Mouse (Mus musculus): ENCODE data around the gene Cyp2c68.
"Not testable (repeated sequence)": the region's sequence is repeated elsewhere in the genome, so short reads cannot be mapped to it uniquely, and the experiment has no call there.

Gene Cyp2c68

GRCm38 (mm10) chr19:39740920-39741319 lies at the start of gene Cyp2c68:
Cyp2c68 (minus strand) TSS chr19:39741054.
- in situ Hi-C loops (cut with MboI, MseI), result no loop called here

- in situ Hi-C loops (cut with MboI, MseI), result not testable (repeated sequence)
Observed at GRCm38 (mm10) chr19:39785458-39785857, 44.6 kb upstream of the Cyp2c68 start.

- in situ Hi-C loops (cut with MboI, MseI), result no loop called here
Observed at GRCm38 (mm10) chr19:39745357-39745756, 4.5 kb upstream of the Cyp2c68 start.

GRCm38 (mm10) chr19:39744361-39744760 lies 3.5 kb upstream of the Cyp2c68 start:
- in situ Hi-C loops (cut with MboI, MseI), result not testable (repeated sequence)

- in situ Hi-C loops (cut with MboI, MseI), result loop anchor here (5.0 kb wide), 1 partner anchor 71 kb away; no protein-coding TSS in a partner anchor
Observed at GRCm38 (mm10) chr19:39711116-39711515, 29.7 kb downstream of the Cyp2c68 start.

- in situ Hi-C loops (cut with MboI, MseI), result not testable (repeated sequence)
Observed at GRCm38 (mm10) chr19:39665650-39666049, 75.2 kb downstream of the Cyp2c68 start.

GRCm38 (mm10) chr19:39652381-39652780 lies 88.5 kb downstream of the Cyp2c68 start:
- in situ Hi-C loops (cut with MboI, MseI), result no loop called here

- in situ Hi-C loops (cut with MboI, MseI), result no loop called here
Observed at GRCm38 (mm10) chr19:39648938-39649337, 91.9 kb downstream of the Cyp2c68 start, which contains the start of gene Cyp2c67. Cyp2c67 (minus strand) TSS chr19:39649051.

- in situ Hi-C loops (cut with MboI, MseI), result no loop called here
Observed at GRCm38 (mm10) chr19:39647519-39647918, 93.3 kb downstream of the Cyp2c68 start.

GRCm38 (mm10) chr19:39644551-39644950 lies 96.3 kb downstream of the Cyp2c68 start:
- in situ Hi-C loops (cut with MboI, MseI), result not testable (repeated sequence)

Measured in T-helper 2 cell (primary cell).